Mouse (Mus musculus): Measurements from ENCODE around the gene Polr2i. TPM values are rescaled to one million over a fixed set of nuclear protein-coding genes. Genes with fewer than 3 reads are reported as not detected.

Polr2i gene
- polyA plus RNA-seq (2012; rRNA removed) = 44.5 and 70.3 TPM in 2 replicates

GRCm38 (mm10) chr7:30231669-30232454 lies at the start of gene Polr2i, which contains the start of gene Tbcb:
TSS of gene Polr2i (plus strand) at chr7:30231948.
TSS of gene Tbcb (minus strand) at chr7:30232272.

GRCm38 (mm10) chr7:30183879-30184289 lies 47.9 kb upstream of the Polr2i start, which contains the start of gene Cox7a1:
TSS of gene Cox7a1 (plus strand) at chr7:30184144.

GRCm38 (mm10) chr7:30198481-30198971 lies 33.2 kb upstream of the Polr2i start, which contains the start of gene Capns1:
TSS of gene Capns1 (minus strand) at chr7:30198811.

GRCm38 (mm10) chr7:30235625-30236024 lies 3.9 kb downstream of the Polr2i start, which contains the start of gene Ovol3:
TSS of gene Ovol3 (minus strand) at chr7:30235725.

GRCm38 (mm10) chr7:30279951-30280669 lies 48.4 kb downstream of the Polr2i start, which contains the start of the genes Thap8 and Wdr62:
TSS of gene Thap8 (plus strand) at chr7:30280094.
TSS of gene Wdr62 (minus strand) at chr7:30280419.

Other genes starting within 250 kb of the Polr2i start
- gene Zfp568, start 248.0 kb upstream of the Polr2i start, polyA plus RNA-seq (2012; rRNA removed) = 1.1 and 2.2 TPM in 2 replicates
- gene Zfp14, start 180.6 kb upstream of the Polr2i start, polyA plus RNA-seq (2012; rRNA removed) = 0.32 and 0.78 TPM in 2 replicates
- 0.04 TPM in 1 of 2 replicates, not detected in the other for gene Zfp82, start 159.0 kb upstream of the Polr2i start, polyA plus RNA-seq (2012; rRNA removed)
- gene Gm26920, start 141.5 kb upstream of the Polr2i start, polyA plus RNA-seq (2012; rRNA removed) = 0.02 and 0.05 TPM in 2 replicates
- gene Zfp566, start 141.4 kb upstream of the Polr2i start, polyA plus RNA-seq (2012; rRNA removed) = 0.23 and 1.2 TPM in 2 replicates
- 2.7 and 4.6 TPM in 2 replicates for gene Zfp260, start 137.2 kb upstream of the Polr2i start, polyA plus RNA-seq (2012; rRNA removed)
- 0.14 TPM in 1 of 2 replicates, not detected in the other for gene Zfp382, start 110.0 kb upstream of the Polr2i start, polyA plus RNA-seq (2012; rRNA removed)
- gene Zfp146, start 62.2 kb upstream of the Polr2i start, polyA plus RNA-seq (2012; rRNA removed) = 0.55 and 0.75 TPM in 2 replicates
- 23.0 and 23.2 TPM in 2 replicates for gene Cox7a1, start 47.8 kb upstream of the Polr2i start, polyA plus RNA-seq (2012; rRNA removed)
- gene Capns1, start 33.1 kb upstream of the Polr2i start, polyA plus RNA-seq (2012; rRNA removed) = 587 and 678 TPM in 2 replicates
- gene Tbcb, start 324 bp downstream of the Polr2i start, polyA plus RNA-seq (2012; rRNA removed) = 20.0 and 20.6 TPM in 2 replicates
- gene Ovol3, start 3.8 kb downstream of the Polr2i start, polyA plus RNA-seq (2012; rRNA removed) = 0.12 TPM in 1 of 2 replicates, not detected in the other
- gene Thap8, start 48.1 kb downstream of the Polr2i start, polyA plus RNA-seq (2012; rRNA removed) = 0.05 TPM in 1 of 2 replicates, not detected in the other
- gene Wdr62, start 48.5 kb downstream of the Polr2i start, polyA plus RNA-seq (2012; rRNA removed) = 13.0 and 13.2 TPM in 2 replicates
- 3.4 and 5.3 TPM in 2 replicates for gene Clip3, start 59.8 kb downstream of the Polr2i start, polyA plus RNA-seq (2012; rRNA removed)
- gene Alkbh6, start 76.8 kb downstream of the Polr2i start, polyA plus RNA-seq (2012; rRNA removed) = 99.1 and 118 TPM in 2 replicates
- gene Syne4, start 82.9 kb downstream of the Polr2i start, polyA plus RNA-seq (2012; rRNA removed) = 17.5 and 30.2 TPM in 2 replicates
- 0.36 and 0.42 TPM in 2 replicates for gene E130208F15Rik, start 89.8 kb downstream of the Polr2i start, polyA plus RNA-seq (2012; rRNA removed)
- 12.5 and 28.1 TPM in 2 replicates for gene Sdhaf1, start 91.9 kb downstream of the Polr2i start, polyA plus RNA-seq (2012; rRNA removed)
- gene Lrfn3, start 130.8 kb downstream of the Polr2i start, polyA plus RNA-seq (2012; rRNA removed) = 14.6 and 17.1 TPM in 2 replicates
- 38.9 and 55.7 TPM in 2 replicates for gene Tyrobp, start 181.8 kb downstream of the Polr2i start, polyA plus RNA-seq (2012; rRNA removed)
- gene Hcst, start 187.9 kb downstream of the Polr2i start, polyA plus RNA-seq (2012; rRNA removed) = 3.8 and 16.6 TPM in 2 replicates
- 2.3 and 3.7 TPM in 2 replicates for gene Nfkbid, start 189.8 kb downstream of the Polr2i start, polyA plus RNA-seq (2012; rRNA removed)
- gene Aplp1, start 213.6 kb downstream of the Polr2i start, polyA plus RNA-seq (2012; rRNA removed) = 30.9 and 40.1 TPM in 2 replicates
- 0.42 and 2.0 TPM in 2 replicates for gene Kirrel2, start 225.7 kb downstream of the Polr2i start, polyA plus RNA-seq (2012; rRNA removed)
- 0.12 and 0.32 TPM in 2 replicates for gene Nphs1, start 226.4 kb downstream of the Polr2i start, polyA plus RNA-seq (2012; rRNA removed)